Mouse (Mus musculus) C2C12 (cell line): ENCODE data around the gene Zdhhc9.

Experiments used
- CEBPB ChIP-seq: IDR thresholded peaks from one replicate; pipeline ENCODE4 v1.6.1; 2011; ENCODE audit warnings: low read depth, mild to moderate bottlenecking, control low read depth, moderate library complexity
- CTCF ChIP-seq: IDR thresholded peaks from one replicate; pipeline ENCODE4 v1.5.1; 2011; ENCODE audit not compliant: control insufficient read depth, insufficient read depth, insufficient read length
- FOSL1 ChIP-seq: IDR thresholded peaks from one replicate; pipeline ENCODE4 v1.8.0; 2011; ENCODE audit warnings: mild to moderate bottlenecking, low read length; ENCODE audit not compliant: poor library complexity, insufficient read depth, severe bottlenecking
- MAX ChIP-seq: IDR thresholded peaks from one replicate; pipeline ENCODE4 v1.6.1; 2011; ENCODE audit warnings: mild to moderate bottlenecking, control low read depth
- MYOD1 ChIP-seq: IDR thresholded peaks from one replicate; pipeline ENCODE4 v1.6.1; 2011; ENCODE audit warnings: low read depth; ENCODE audit not compliant: control insufficient read depth, insufficient read length
- MYOG ChIP-seq: IDR thresholded peaks from one replicate; pipeline ENCODE4 v1.6.1; 2011; ENCODE audit not compliant: control insufficient read depth, insufficient read length; ENCODE audit errors: extremely low read depth
- USF1 ChIP-seq: IDR thresholded peaks from one replicate; pipeline ENCODE4 v1.6.1; 2011; ENCODE audit warnings: low read depth, mild to moderate bottlenecking, control low read depth, moderate library complexity

DNA sequence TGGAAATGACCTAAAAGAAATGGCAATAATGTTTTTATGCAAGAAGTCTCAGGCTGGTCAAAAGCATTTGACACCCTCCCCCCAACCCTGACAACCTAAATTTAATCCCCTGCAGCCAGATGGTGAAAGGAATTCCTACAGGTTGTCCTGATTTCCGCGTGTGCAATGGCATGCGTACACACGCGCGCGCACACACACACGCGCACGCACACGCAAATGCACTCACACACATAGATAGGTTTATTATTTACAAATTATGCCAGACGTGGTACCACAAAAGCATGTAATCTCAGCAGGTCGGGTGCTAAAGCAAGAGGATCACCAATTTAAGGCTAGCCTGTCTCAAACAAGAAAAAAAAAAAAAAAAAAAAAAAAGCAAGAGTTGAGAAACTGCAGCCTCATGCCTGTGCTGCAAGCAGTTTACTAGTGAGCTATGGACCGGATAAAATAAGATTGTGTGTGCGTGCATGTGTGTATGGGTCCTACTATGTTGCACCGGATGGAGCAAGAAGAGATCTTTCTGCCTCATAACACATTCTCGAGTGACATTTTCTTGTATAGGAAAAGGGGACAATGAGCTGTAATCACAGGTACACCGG is 47.3 kb upstream of the Zdhhc9 start:
- TF ChIP-seq CTCF (no peak), MAX (no peak), MYOD1 (no peak), CEBPB (no peak), MYOG (no peak), USF1 (no peak), FOSL1 (no peak)
